Mouse (Mus musculus) hematopoietic stem cell, adult 5-6 weeks (primary cell): ENCODE data around the gene Rp9. TPM values are rescaled to one million over a fixed set of nuclear protein-coding genes. Genes with fewer than 3 reads are reported as not detected.

Experiments
- ATAC-seq, 2 experiments: fragments of 125-278 bp in 1 of 2; replicated peaks in 1 of 2; 2 replicates each; pipeline ENCODE4 v1.8.0; 2016 to 2017; ENCODE audit warnings: inconsistent platforms in 2 of 2, mild to moderate bottlenecking in 2 of 2, moderate number of reproducible peaks in 2 of 2, low read depth in 1 of 2, moderate TSS enrichment in 1 of 2; ENCODE audit not compliant: low FRiP score in 2 of 2, poor library complexity in 2 of 2, severe bottlenecking in 2 of 2, insufficient read depth in 1 of 2, low TSS enrichment in 1 of 2
- total RNA-seq: library from RNA; stranded (forward); fragments of 172-1452, 232-1000 nt; gene quantifications from 2 replicates; pipeline ENCODE4 v1.2.3, GENCODE M21; 2017

Gene Rp9
- 173 and 179 TPM in 2 replicates for total RNA-seq

GRCm38 (mm10) chr9:22469643-22470042 lies at the start of gene Rp9:
Gene Rp9 (minus strand): TSS chr9:22469743.
- ATAC-seq, result no peak

DNA sequence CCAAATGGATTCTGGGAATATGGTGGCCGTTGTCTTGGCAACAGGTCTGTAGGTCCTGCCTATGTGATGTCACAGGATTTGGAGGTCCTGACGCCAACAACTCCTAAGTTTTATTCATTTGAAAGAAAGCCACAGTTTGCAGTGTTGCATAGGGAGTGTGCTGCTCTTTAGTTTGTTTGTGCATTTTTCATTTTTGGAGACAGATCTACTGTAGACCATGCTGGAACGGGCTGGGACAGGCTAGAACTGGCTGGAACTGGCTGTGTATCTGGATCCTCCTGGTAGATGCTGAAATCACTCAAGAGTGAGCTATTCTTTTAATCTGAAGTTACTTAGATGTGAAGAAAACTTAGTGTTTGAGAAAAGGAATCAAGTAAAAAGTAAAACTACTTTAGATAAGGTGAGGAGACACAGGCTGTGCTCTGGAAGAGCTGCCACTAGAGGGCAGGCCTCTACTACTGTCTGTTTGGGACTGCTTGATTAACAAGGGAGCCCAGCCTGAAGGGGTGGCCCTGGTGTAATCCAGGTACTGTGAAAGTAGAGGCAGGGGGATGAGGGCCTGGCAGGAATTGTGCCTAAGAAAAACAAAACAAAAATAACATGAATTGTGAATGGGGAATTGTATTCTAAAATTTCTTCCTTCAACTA lies 49.0 kb upstream of the Rp9 start:
- peak; percentile 71 to 78; a peak in 2 of 4 replicates for ATAC-seq

DNA sequence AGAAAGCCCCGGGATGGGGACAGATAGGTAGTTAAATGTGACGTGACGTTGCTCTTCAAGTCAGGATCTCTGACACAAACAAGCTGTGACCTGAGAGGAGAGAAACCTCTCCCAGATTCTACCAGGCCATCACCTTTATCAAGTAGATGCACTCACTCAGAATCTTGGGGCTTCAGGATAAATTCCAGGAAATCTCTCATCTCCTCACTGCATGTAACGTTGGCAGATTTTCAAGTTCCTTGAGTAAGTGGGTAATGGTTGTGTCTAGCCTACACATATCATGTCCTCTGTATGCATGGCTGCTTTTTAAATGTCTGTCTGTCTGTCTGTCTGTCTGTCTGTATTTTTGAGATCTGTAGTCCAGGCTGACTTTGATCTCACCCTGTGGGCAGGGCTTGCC lies 45.5 kb upstream of the Rp9 start:
- ATAC-seq, result no peak

- no peak for ATAC-seq
These were observed 36.0 kb upstream of the Rp9 start for GRCm38 (mm10) chr9:22505574-22505973.

DNA sequence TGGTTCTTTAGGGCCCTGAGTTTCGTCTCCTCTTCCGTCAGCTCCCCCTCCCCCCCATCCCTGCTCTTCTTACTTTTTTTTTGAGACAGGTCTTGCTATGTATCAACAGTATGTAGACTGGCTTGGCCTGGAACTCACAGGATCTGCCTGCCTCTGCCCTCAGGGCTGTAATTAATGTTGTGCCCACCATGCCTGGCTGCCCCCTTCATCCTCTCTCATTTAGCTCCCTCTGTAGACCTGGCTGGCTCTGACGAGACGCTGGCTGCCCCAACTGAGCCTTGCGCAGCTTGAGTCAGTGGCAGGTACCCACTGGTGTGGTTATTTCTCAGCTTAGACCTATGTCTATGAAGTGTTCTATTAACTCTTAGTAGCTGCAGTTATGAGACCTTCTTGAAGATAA lies 34.0 kb upstream of the Rp9 start:
- ATAC-seq, result no peak

- ATAC-seq, result no peak
These were observed 33.4 kb upstream of the Rp9 start for GRCm38 (mm10) chr9:22502972-22503371.

DNA sequence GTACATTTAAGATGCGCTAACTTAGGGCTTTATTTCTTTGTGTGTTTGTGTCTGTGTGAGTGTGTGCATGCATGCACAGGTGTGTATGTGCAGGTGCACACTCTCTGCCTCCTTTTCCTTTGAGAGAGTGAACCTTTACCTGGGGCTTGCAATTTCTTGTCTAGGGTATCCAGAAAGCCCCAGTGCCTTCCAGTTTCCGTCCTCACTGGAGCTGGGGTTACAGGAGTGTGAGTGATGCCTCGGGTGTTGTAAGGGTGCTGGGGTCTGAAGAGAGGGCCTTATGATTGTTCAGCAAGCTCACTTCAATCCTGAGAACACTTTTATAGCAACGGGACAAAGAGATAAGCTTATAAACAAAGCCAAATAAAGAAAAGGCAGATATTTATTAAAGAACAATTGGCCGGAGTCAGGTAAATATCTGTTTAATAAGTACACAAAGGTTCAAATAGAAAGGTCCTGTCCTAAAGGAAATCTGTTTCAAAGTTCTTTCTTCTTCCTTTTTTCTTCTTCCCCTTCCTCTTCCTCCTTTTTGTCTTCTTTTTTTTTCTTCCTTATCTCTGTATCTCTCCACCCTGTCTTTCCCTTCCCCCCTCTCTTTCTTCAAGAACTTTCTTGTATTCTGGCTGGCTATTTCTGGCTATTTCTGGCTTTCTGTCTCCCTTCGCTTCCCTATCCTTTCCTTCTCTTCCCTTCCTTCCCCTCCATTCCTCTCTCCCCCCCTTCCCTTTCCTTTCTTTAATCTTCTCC lies 27.7 kb upstream of the Rp9 start:
- ATAC-seq, result no peak

GRCm38 (mm10) chr9:22495133-22495532 lies 25.6 kb upstream of the Rp9 start:
- ATAC-seq, result no peak

- no peak; a peak in 1 of 4 replicates for ATAC-seq
These were observed 24.8 kb upstream of the Rp9 start for GRCm38 (mm10) chr9:22494203-22494807.

GRCm38 (mm10) chr9:22488963-22489362 lies 19.4 kb upstream of the Rp9 start:
- ATAC-seq, result no peak

DNA sequence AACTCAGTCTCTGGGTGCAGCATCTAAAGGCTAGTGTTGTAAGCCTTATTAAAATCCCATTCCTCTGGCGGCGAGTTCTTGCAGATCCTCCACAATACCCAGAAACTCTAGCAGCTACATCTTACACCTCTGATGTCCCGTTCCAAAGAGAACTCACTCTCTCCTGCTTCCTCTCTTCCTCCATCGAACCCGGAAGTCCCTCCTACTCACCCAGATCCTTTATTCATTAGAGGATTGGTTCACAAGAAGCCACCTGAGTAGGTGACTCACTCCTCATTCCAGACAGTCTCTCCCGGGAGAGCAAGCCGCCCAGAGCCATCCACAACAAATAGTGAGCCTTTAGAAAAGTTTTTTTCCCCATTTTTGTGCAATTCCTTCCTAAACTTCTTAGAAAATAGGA lies 16.7 kb upstream of the Rp9 start:
- no peak for ATAC-seq

DNA sequence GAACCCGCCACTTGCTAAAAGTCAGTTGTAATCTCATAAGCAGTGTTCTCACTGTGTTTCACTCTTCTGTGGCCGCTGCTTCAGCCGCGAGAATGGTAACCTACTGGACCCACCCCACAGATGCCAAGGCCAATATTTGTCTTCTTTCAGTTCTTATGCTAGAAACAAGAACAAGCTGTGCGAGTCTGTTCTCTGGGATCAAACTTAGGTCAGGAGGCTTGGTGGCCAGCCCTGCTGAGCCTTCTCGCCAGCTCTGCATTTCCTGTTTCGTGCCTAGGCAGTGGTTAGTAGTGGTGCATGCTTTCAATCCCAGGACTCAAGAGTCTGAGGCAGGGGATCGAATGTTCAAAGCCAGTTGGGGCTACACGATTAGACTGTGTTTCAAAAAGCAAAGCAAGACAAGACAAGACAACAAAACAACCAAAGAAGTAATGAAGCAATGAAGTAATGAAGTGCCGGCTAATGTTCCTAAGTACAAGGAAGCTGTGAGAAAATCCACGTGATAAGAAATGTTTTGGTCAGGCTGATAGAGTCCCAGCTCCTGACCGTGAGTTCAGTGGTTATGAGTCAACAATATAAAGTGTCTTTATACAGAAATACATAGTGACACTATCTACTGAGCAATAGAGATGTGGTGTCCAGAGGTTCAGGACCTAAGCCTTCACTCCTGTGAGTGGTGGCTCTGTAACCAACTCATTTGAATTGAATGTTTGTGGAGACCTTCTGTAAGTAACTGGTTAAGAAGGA lies 15.2 kb upstream of the Rp9 start:
- no peak for ATAC-seq

DNA sequence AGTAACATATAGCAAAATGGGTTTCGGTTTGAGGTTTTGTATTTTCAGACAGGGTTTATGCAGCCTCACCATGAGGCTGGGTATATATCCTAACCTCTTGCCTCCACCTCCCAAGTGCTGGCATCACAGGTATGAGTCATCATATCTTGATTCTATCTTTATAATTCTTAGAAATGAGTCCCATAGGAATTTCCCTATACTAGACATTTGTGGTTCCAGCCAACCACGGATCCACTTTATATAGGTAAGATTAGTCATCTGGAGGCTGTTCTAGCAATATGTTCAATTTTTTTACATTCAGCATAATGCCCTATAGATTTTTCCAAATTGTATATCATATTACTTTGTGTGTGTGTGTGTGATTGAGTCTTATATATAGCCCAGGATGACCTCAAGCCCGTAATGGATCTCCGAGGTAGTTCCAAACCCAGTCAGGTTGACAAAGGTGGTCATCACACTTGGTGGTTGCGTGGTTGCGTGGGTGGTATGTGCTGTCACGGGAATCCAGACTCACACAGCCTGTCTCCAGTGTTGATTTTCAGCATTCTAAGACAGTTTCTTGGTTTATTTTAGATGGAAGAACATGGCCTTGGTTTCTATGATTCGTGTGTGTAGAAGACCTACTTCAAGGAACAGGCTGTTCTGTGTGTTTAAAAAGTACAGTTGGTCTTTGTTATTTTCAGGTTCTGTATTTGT lies 14.5 kb upstream of the Rp9 start:
- no peak for ATAC-seq

DNA sequence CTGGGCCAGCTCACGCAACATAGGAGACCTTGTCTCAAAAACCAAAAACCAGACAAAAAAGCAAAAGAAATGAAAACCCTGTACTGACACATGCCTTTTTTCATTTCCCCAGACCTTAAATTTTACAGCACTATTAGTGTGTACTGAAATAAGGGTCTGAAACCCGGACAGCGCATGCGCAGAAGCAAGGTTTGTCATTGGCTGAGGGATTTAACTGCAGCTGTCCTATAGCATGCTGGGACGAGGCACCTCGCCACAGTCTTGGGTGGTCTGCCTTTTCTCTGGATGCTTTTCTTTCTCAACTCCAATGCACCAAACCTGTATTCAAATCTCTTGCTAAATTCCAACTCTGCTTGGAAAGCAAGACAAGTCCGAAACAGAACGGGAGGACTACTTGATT lies 9.4 kb upstream of the Rp9 start:
- ATAC-seq, result no peak

- ATAC-seq, result peak in 1 of 2 experiments; percentile 18; a peak in 1 of 4 replicates
These were observed 6.7 kb upstream of the Rp9 start for GRCm38 (mm10) chr9:22476265-22476664.

GRCm38 (mm10) chr9:22475424-22475868 lies 5.9 kb upstream of the Rp9 start, which contains the start of gene Bbs9:
Gene Bbs9 (plus strand): TSS chr9:22475715.
- peak; percentile 98 to 99 for ATAC-seq

- ATAC-seq, result no peak
These were observed 664 bp downstream of the Rp9 start for GRCm38 (mm10) chr9:22468899-22469259.
